Mouse (Mus musculus) neural tube, postnatal 0 days (tissue): ENCODE results near the gene Serpinb6a. TPM values are rescaled to one million over a fixed set of nuclear protein-coding genes. Genes with fewer than 3 reads are reported as not detected.

Experiments
- polyA plus RNA-seq: library from polyadenylated mRNA; unstranded; fragments of >200 nt; fragmentation: Nextera tagmentation; extraction: Ambion mirVana; gene quantifications from 2 replicates; pipeline ENCODE4 v1.2.1, GENCODE M21; 2015

The Serpinb6a gene
- polyA plus RNA-seq = 50.3 and 62.6 TPM in 2 replicates

DNA sequence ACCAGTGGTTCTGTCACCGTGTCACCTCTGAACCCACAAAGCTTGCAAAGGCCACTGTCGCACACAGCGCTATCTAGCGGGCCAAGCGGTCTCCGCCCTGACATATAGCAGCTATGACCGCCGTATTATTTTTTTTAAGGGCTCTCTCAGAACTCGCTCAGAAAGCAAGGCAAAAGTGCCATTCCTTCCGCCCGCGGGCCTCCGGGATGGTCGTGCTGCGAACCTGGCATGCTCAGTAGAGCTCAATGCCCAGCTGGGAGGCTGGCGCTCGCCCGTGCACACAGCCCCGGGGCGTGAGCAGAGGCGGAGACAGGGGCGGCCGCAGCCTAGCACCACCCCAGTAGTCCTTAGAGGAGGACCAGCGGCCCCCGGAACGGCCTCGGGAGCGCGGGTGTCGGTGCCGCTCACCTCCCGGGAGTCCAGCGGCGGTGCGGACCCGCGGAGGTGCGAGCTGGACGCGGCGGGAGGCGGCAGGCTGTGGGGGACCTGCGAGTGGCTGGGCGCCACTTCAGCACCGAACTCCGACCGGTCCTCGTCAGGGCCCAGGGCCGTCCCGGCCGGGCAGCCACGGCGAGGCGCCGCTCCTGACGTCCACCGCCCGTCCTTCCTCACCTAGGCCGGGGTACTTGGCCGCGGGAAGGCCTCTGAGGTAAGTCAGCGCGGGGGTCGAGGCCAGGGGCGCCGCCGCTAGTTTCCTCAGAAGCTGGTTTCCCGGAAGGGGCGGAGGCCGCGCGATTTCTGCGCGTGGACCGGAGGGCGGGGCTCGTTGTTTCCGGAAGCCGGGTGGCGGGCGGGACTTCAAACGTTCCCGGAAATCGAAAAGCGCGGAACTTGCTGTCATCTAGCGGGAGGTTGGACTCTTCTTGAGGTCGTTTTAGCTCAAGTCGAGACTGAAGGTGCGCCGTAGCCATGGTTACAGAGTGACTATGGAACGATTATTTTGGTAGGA is at the start of gene Serpinb6a, which contains the start of gene Ripk1:
Gene Serpinb6a (minus strand): TSS at position 737 of the 949 bp plus-strand sequence.
Gene Ripk1 (plus strand): TSS at position 306 of the 949 bp plus-strand sequence.

GRCm38 (mm10) chr13:34037172-34038055 is 34.8 kb upstream of the Serpinb6a start, which contains the start of gene Bphl:
TSS of gene Bphl (plus strand) at chr13:34037597.

GRCm38 (mm10) chr13:33964206-33965046 is 38.2 kb downstream of the Serpinb6a start, which contains the start of gene Nqo2:
TSS of gene Nqo2 (plus strand) at chr13:33964687.

GRCm38 (mm10) chr13:33905176-33905954 is 97.2 kb downstream of the Serpinb6a start, which contains the start of gene Serpinb6c:
TSS of gene Serpinb6c (minus strand) at chr13:33905708.

Other genes starting within 250 kb of the Serpinb6a start
- not detected in 2 replicates for gene Serpinb6e, start 159.4 kb downstream of the Serpinb6a start, polyA plus RNA-seq
- gene Serpinb6c, start 97.1 kb downstream of the Serpinb6a start, polyA plus RNA-seq = 0.46 and 1.9 TPM in 2 replicates
- 10.1 and 11.1 TPM in 2 replicates for gene Nqo2, start 38.1 kb downstream of the Serpinb6a start, polyA plus RNA-seq
- 5.7 and 6.7 TPM in 2 replicates for gene Ripk1, start 431 bp downstream of the Serpinb6a start, polyA plus RNA-seq
- gene Bphl, start 34.8 kb upstream of the Serpinb6a start, polyA plus RNA-seq = 48.2 and 53.5 TPM in 2 replicates
- 3,061 and 3,550 TPM in 2 replicates for gene Tubb2a, start 75.2 kb upstream of the Serpinb6a start, polyA plus RNA-seq
- gene Tubb2b, start 127.7 kb upstream of the Serpinb6a start, polyA plus RNA-seq = 530 and 635 TPM in 2 replicates
- gene Psmg4, start 160.2 kb upstream of the Serpinb6a start, polyA plus RNA-seq = 87.3 and 108 TPM in 2 replicates